Mouse (Mus musculus) midbrain, postnatal 0 days (tissue): ENCODE measurements around the gene Siva1. TPM values are rescaled to one million over a fixed set of nuclear protein-coding genes. Genes with fewer than 3 reads are reported as not detected.
A peak's percentile ranks its signal among the peaks of the same experiment; 100 is the strongest.

ENCODE experiments used
- ATAC-seq: fragments of 200-750 bp; cut with Nextera tagmentation; 2 replicates; pipeline ENCODE4 v1.8.0; 2017; ENCODE audit warnings: moderate number of reproducible peaks, mild to moderate bottlenecking, moderate TSS enrichment, moderate library complexity; ENCODE audit not compliant: low FRiP score
- DNase-seq: peaks from one replicate; pipeline ENCODE4 v3.0.0-alpha.2; 2015; ENCODE audit warnings: low spot score
- H3K27ac ChIP-seq: fragments of 300-500 bp; sonication (generic); 2 replicates; pipeline ENCODE4 v1.5.1; 2014; ENCODE audit warnings: low read depth, mild to moderate bottlenecking, low read length, mixed read lengths
- H3K27me3 ChIP-seq: fragments of 300-500 bp; sonication (generic); 2 replicates; pipeline ENCODE4 v1.6.1; 2014; ENCODE audit warnings: low read length, control low read depth, mixed read lengths; ENCODE audit not compliant: insufficient read depth
- H3K36me3 ChIP-seq: fragments of 300-500 bp; sonication (generic); 2 replicates; pipeline ENCODE4 v1.6.1; 2014; ENCODE audit warnings: low read length, control low read depth, mixed read lengths; ENCODE audit not compliant: insufficient read depth
- H3K4me1 ChIP-seq: fragments of 300-500 bp; sonication (generic); 2 replicates; pipeline ENCODE4 v1.6.1; 2014; ENCODE audit warnings: mild to moderate bottlenecking, control low read depth, antibody characterized with exemption, low read length, mixed read lengths; ENCODE audit not compliant: insufficient read depth
- H3K4me2 ChIP-seq: fragments of 300-500 bp; sonication (generic); 2 replicates; pipeline ENCODE4 v1.6.1; 2014; ENCODE audit warnings: low read depth, mild to moderate bottlenecking, low read length, mixed read lengths; ENCODE audit not compliant: poor library complexity, severe bottlenecking
- H3K4me3 ChIP-seq: fragments of 300-500 bp; sonication (generic); 2 replicates; pipeline ENCODE4 v1.5.1; 2014; ENCODE audit warnings: low read depth, mild to moderate bottlenecking, low read length, moderate library complexity
- H3K9ac ChIP-seq: fragments of 300-500 bp; sonication (generic); replicated peaks from 2 replicates; pipeline ENCODE4 v1.6.1; 2014; ENCODE audit warnings: mild to moderate bottlenecking, low read length, moderate library complexity, mixed read lengths; ENCODE audit not compliant: poor library complexity, severe bottlenecking
- H3K9me3 ChIP-seq: fragments of 300-500 bp; sonication (generic); 2 replicates; pipeline ENCODE4 v1.6.1; 2016; ENCODE audit warnings: low read length, control low read depth
- CTCF ChIP-seq: IDR thresholded peaks from 2 replicates; pipeline ENCODE4 v1.5.1; 2016; ENCODE audit warnings: antibody characterized with exemption, mild to moderate bottlenecking
- WGBS: fragments of 180-500 bp; shearing (Covaris S2); extraction: QIAGEN DNeasy Blood & Tissue Kit; methylation state at CpG from one replicate; pipeline ENCODE4 v1.1.7; 2014; 5-methylcytosine and 5-hydroxymethylcytosine counted together
- polyA plus RNA-seq: library from polyadenylated mRNA; unstranded; fragments of >200 nt; fragmentation: Nextera tagmentation; extraction: Ambion mirVana; gene quantifications from 2 replicates; pipeline ENCODE4 v1.2.1, GENCODE M21; 2015
- total RNA-seq: library from RNA; depleted of rRNA; stranded (reverse); fragments of >200 nt; gene quantifications from 2 replicates; pipeline ENCODE4 v1.2.3, GENCODE M21; 2014

Gene Siva1
- total and polyA plus RNA-seq, 2 experiments from 2014 or later, result 25.4 to 43.4 TPM

- H3K4me1 ChIP-seq, result peaks cover 8% of the 10 kb centered on the region
- peak; percentile 88 for DNase-seq
- H3K4me2 ChIP-seq, result no peak overlapping the region
Observed at GRCm38 (mm10) chr12:112660576-112661326, 16.3 kb downstream of the Siva1 start.

GRCm38 (mm10) chr12:112661327-112661605 lies 16.8 kb downstream of the Siva1 start:
- Histone ChIP-seq H3K4me1 (peaks cover 10% of the 10 kb centered on the region), H3K4me2 (no peak overlapping the region), H3K27ac (no peak overlapping the region; the same call in 1 of the 2 replicates), H3K4me3 (no peak overlapping the region), H3K27me3 (no peaks in the 10 kb centered on the region), H3K9me3 (no peaks in the 10 kb centered on the region), H3K36me3 (peaks cover 48% of the 10 kb centered on the region), H3K9ac (no peak overlapping the region)
- TF ChIP-seq CTCF, result no peak
- WGBS, result 53% methylated on average over 3 of the region's 3 CpGs
- ATAC-seq (no peak), DNase-seq (no peak)

More at GRCm38 (mm10) chr12:112660576-112661326, 16.3 kb downstream of the Siva1 start:
- no peaks in the 10 kb centered on the region for H3K27me3 ChIP-seq
- 24% methylated on average over 5 of the region's 5 CpGs for WGBS
- no peak overlapping the region for H3K9ac ChIP-seq
- no peaks in the 10 kb centered on the region for H3K9me3 ChIP-seq
- H3K36me3 ChIP-seq, result peaks cover 54% of the 10 kb centered on the region
- ATAC-seq, result 0 out of 2 replicates have a peak, but pooled peaks have one; percentile 11
- 0 out of 2 replicates have a peak, but pooled peaks have one; percentile 5 for TF ChIP-seq CTCF
- no peak overlapping the region for H3K4me3 ChIP-seq
- no peak overlapping the region; the same call in none of the 2 replicates for H3K27ac ChIP-seq

GRCm38 (mm10) chr12:112661851-112662250 lies 17.4 kb downstream of the Siva1 start:
- Histone ChIP-seq H3K27ac (no peak overlapping the region), H3K9me3 (no peaks in the 10 kb centered on the region), H3K27me3 (no peaks in the 10 kb centered on the region), H3K36me3 (peaks cover 43% of the 10 kb centered on the region), H3K9ac (no peak overlapping the region), H3K4me1 (peaks cover 13% of the 10 kb centered on the region), H3K4me2 (no peak overlapping the region), H3K4me3 (no peak overlapping the region)
- no peak for TF ChIP-seq CTCF
- WGBS, result 74% methylated on average over 9 of the region's 9 CpGs
- no peak for DNase-seq
- no peak for ATAC-seq

- no peak for ATAC-seq
- TF ChIP-seq CTCF, result no peak
- peak overlapping the region; percentile 36; the same call in 1 of the 2 replicates for H3K9ac ChIP-seq
- H3K27me3 ChIP-seq, result no peaks in the 10 kb centered on the region
- H3K36me3 ChIP-seq, result peaks cover 39% of the 10 kb centered on the region
- peaks cover 13% of the 10 kb centered on the region for H3K4me1 ChIP-seq
- no peak overlapping the region for H3K4me2 ChIP-seq
- 54% methylated on average over 11 of the region's 11 CpGs for WGBS
- H3K4me3 ChIP-seq, result no peak overlapping the region
- no peak overlapping the region for H3K27ac ChIP-seq
- DNase-seq, result no peak
- H3K9me3 ChIP-seq, result no peaks in the 10 kb centered on the region
Observed at GRCm38 (mm10) chr12:112663303-112663702, 18.8 kb downstream of the Siva1 start.

- DNase-seq (no peak), ATAC-seq (0 out of 2 replicates have a peak, but pooled peaks have one; percentile 0)
- no peak for TF ChIP-seq CTCF
- Histone ChIP-seq H3K4me2 (no peak overlapping the region), H3K4me3 (no peak overlapping the region), H3K9me3 (no peaks in the 10 kb centered on the region), H3K9ac (peak overlapping the region; percentile 36; the same call in 1 of the 2 replicates), H3K4me1 (peaks cover 13% of the 10 kb centered on the region), H3K27me3 (no peaks in the 10 kb centered on the region), H3K36me3 (peaks cover 38% of the 10 kb centered on the region), H3K27ac (peak overlapping the region; percentile 65)
- 41% methylated on average over 12 of the region's 12 CpGs for WGBS
Observed at GRCm38 (mm10) chr12:112663716-112664115, 19.2 kb downstream of the Siva1 start.

- peaks cover 39% of the 10 kb centered on the region for H3K36me3 ChIP-seq
- peaks cover 13% of the 10 kb centered on the region for H3K4me1 ChIP-seq
- 15% methylated on average over 2 of the region's 2 CpGs for WGBS
- peak overlapping the region; percentile 65 for H3K27ac ChIP-seq
- no peak overlapping the region for H3K4me3 ChIP-seq
- peak; percentile 19; the same call in 1 of the 2 replicates for TF ChIP-seq CTCF
- H3K9ac ChIP-seq, result no peak overlapping the region
- no peak overlapping the region for H3K4me2 ChIP-seq
- peak; percentile 36; the same call in 1 of the 2 replicates for ATAC-seq
- H3K9me3 ChIP-seq, result no peaks in the 10 kb centered on the region
- H3K27me3 ChIP-seq, result no peaks in the 10 kb centered on the region
- DNase-seq, result peak; percentile 80
Observed at GRCm38 (mm10) chr12:112664124-112664523, 19.6 kb downstream of the Siva1 start.
